Mouse (Mus musculus) CH12.LX (cell line): ENCODE results near the gene Tpm1. TPM values are rescaled to one million over a fixed set of nuclear protein-coding genes. Genes with fewer than 3 reads are reported as not detected.

Source experiments
- DNase-seq: peaks from one replicate; pipeline ENCODE4 v3.0.0-alpha.2; 2013; ENCODE audit errors: extremely low read depth
- H3K27ac ChIP-seq: 2 replicates; pipeline ENCODE4 v1.5.1; 2012; ENCODE audit warnings: low read depth, mild to moderate bottlenecking, control low read depth, moderate library complexity; ENCODE audit not compliant: insufficient read depth
- H3K27me3 ChIP-seq: replicated peaks from 2 replicates; pipeline ENCODE3; 2012; ENCODE audit warnings: inconsistent platforms
- H3K36me3 ChIP-seq, 2 experiments: replicated peaks in 1 of 2; 2 replicates each; pipeline versions ENCODE3 to v1.6.1; 2012; ENCODE audit warnings: inconsistent platforms in 1 of 2, low read length in 1 of 2, mild to moderate bottlenecking in 1 of 2, mixed read lengths in 1 of 2, moderate library complexity in 1 of 2; ENCODE audit not compliant: control insufficient read depth in 1 of 2, insufficient read depth in 1 of 2
- H3K4me1 ChIP-seq, 2 experiments: 2 replicates each; pipeline ENCODE4 v1.6.1; 2012; ENCODE audit warnings: inconsistent platforms in 1 of 2, moderate library complexity in 1 of 2; ENCODE audit not compliant: insufficient read depth in 2 of 2, control insufficient read depth in 1 of 2
- H3K4me2 ChIP-seq: 2 replicates; pipeline ENCODE4 v1.6.1; 2012; ENCODE audit warnings: low read depth, mild to moderate bottlenecking, control low read depth; ENCODE audit not compliant: poor library complexity, insufficient read depth, severe bottlenecking
- H3K4me3 ChIP-seq, 3 experiments: fragments of 150-350 bp in 1 of 3; sonication (generic) in 1 of 3; replicated peaks in 1 of 3; 2 replicates each; pipeline versions ENCODE3 to v1.5.1; 2011 to 2012; ENCODE audit warnings: low read depth in 2 of 3, low read length in 2 of 3, mild to moderate bottlenecking in 2 of 3, moderate library complexity in 2 of 3, control low read depth in 1 of 3, improper control_type of control experiment in 1 of 3, inconsistent platforms in 1 of 3, mixed read lengths in 1 of 3; ENCODE audit not compliant: poor library complexity in 1 of 3
- H3K79me2 ChIP-seq: replicated peaks from 2 replicates; pipeline ENCODE4 v1.6.1; 2012; ENCODE audit warnings: mild to moderate bottlenecking, moderate library complexity; ENCODE audit not compliant: control insufficient read depth, poor library complexity, insufficient read depth, severe bottlenecking; ENCODE audit errors: extremely low read depth
- H3K9ac ChIP-seq: 2 replicates; pipeline ENCODE4 v1.6.1; 2012; ENCODE audit warnings: low read depth, mild to moderate bottlenecking, control low read depth, moderate library complexity; ENCODE audit not compliant: insufficient read depth
- H3K9me3 ChIP-seq: replicated peaks from 2 replicates; pipeline ENCODE3; 2012; ENCODE audit warnings: low read length, inconsistent platforms, mixed read lengths
- JUN ChIP-seq: IDR thresholded peaks from 2 replicates; pipeline ENCODE4 v1.6.1; 2011; ENCODE audit warnings: low read depth, mild to moderate bottlenecking, low read length, improper control_type of control experiment, moderate library complexity; ENCODE audit not compliant: insufficient read depth
- MAFK ChIP-seq: IDR thresholded peaks from 2 replicates; pipeline ENCODE4 v1.6.1; 2011; ENCODE audit warnings: low read length, improper control_type of control experiment; ENCODE audit not compliant: insufficient replicate concordance
- MAX ChIP-seq: IDR thresholded peaks from 2 replicates; pipeline ENCODE4 v1.6.1; 2011; ENCODE audit warnings: low read length, improper control_type of control experiment
- MAZ ChIP-seq: IDR thresholded peaks from 2 replicates; pipeline ENCODE4 v1.6.1; 2012; ENCODE audit warnings: low read depth, mild to moderate bottlenecking, inconsistent platforms, low read length, improper control_type of control experiment, moderate library complexity
- MEF2A ChIP-seq: IDR thresholded peaks from 2 replicates; pipeline ENCODE4 v1.6.1; 2014; ENCODE audit warnings: low read depth, mild to moderate bottlenecking, inconsistent platforms, low read length, improper control_type of control experiment, borderline replicate concordance
- MYC ChIP-seq: IDR thresholded peaks from 2 replicates; pipeline ENCODE4 v1.6.1; 2011; ENCODE audit warnings: low read depth, mild to moderate bottlenecking, improper control_type of control experiment, low read length
- NELFE ChIP-seq: IDR thresholded peaks from 2 replicates; pipeline ENCODE4 v1.6.1; 2011; ENCODE audit warnings: low read depth, low read length, improper control_type of control experiment
- PAX5 ChIP-seq: IDR thresholded peaks from 2 replicates; pipeline ENCODE4 v1.6.1; 2012; ENCODE audit warnings: low read length, inconsistent platforms, mixed read lengths
- ZMIZ1 ChIP-seq: IDR thresholded peaks from 2 replicates; pipeline ENCODE4 v1.6.1; 2012; ENCODE audit warnings: low read depth, mild to moderate bottlenecking, inconsistent platforms, low read length, improper control_type of control experiment
- dilution Hi-C: fragments of 300-500 bp; cut with MboI; formaldehyde crosslinking; loops from 2 replicates; pipeline ENCODE4 v1.14.3; 2020; ENCODE audit warnings: low sequenced_read_pairs; ENCODE audit not compliant: extremely low pct_unique_long_range_greater_than_20kb, extremely low pct_ligation_motif_present
- in situ Hi-C: fragments of 300-500 bp; cut with MboI; formaldehyde crosslinking; loops from 3 replicates; pipeline ENCODE4 v1.14.3; 2019; ENCODE audit warnings: low sequenced_read_pairs, low pct_ligation_motif_present, low pct_unique_long_range_greater_than_20kb, mixed read lengths
- polyA plus RNA-seq: library from polyadenylated mRNA; unstranded; fragments of >175 nt; gene quantifications from 2 replicates; pipeline ENCODE4 v1.2.1, GENCODE M21; 2012; ENCODE audit warnings: low read depth; ENCODE audit not compliant: insufficient read length
- total RNA-seq, 2 experiments: library from RNA; depleted of rRNA; stranded (reverse); fragments of 300-350 nt in 1 of 2; fragments of >200 nt in 1 of 2; gene quantifications; 2 replicates each; pipeline ENCODE4 v1.2.3; 2012 to 2014

The Tpm1 gene
- total and polyA plus RNA-seq, 3 experiments: 34.6 to 178 (median 63.1) TPM

DNA sequence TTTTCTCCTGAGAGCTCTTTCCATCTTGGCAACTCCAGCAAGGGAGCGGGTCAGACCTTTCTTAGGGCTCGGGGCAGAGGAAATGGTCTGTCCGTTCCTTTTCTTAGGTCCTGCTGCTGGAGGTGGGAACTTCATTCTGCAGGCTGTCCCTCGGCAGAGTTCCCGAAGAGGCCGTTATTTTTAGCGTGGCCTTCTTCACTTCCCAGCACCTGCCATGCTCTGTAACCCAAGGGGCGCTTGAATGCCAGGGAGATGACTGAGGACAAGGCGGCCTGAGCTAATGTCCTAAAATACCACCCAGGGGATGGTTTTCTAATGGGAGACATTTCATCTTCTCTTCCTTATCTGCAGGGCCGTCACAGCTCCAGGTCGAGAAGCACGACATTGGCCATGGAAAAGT lies 10.5 kb upstream of the Tpm1 start:
- Histone ChIP-seq H3K9ac (no peak overlapping the region), H3K9me3 (no peaks in the 10 kb centered on the region), H3K79me2 (no peaks in the 10 kb centered on the region), H3K4me3 (no peak overlapping the region), H3K36me3 (no peaks in the 10 kb centered on the region), H3K27ac (no peak overlapping the region), H3K27me3 (no peaks in the 10 kb centered on the region), H3K4me1 (no peaks in the 10 kb centered on the region), H3K4me2 (no peak overlapping the region)
- DNase-seq: no peak
- dilution Hi-C loops: no loop called here
- in situ Hi-C loops: no loop called here
- TF ChIP-seq MEF2A: no peak
- no peak for TF ChIP-seq JUN
- no peak for TF ChIP-seq ZMIZ1
- TF ChIP-seq PAX5: no peak
- no peak for TF ChIP-seq MAX
- TF ChIP-seq MYC: no peak
- no peak for TF ChIP-seq MAZ
- TF ChIP-seq, all 38 proteins: peak for 0

DNA sequence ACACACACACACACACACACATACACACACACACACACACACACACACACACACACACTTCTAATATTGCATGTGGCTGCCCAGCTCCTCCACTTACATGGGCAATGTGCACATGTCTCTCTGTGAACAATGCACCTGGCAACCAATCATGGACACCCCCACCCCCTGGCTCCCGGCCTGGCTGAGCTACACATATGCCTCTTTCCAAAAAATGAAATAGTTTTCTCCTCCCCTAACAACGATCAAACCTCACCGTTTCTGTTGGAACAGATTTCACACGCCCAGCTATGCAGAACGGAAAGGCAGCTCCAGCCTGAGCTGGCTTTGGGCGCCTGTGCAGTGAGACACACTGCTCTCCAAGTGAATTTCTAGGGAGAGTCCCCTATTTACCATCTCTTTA lies 9.2 kb upstream of the Tpm1 start:
- in situ Hi-C loops (no loop called here), dilution Hi-C loops (no loop called here)
- Histone ChIP-seq H3K9me3 (no peaks in the 10 kb centered on the region), H3K79me2 (no peaks in the 10 kb centered on the region), H3K4me2 (no peak overlapping the region), H3K27me3 (no peaks in the 10 kb centered on the region), H3K27ac (no peak overlapping the region), H3K9ac (no peak overlapping the region), H3K4me3 (no peak overlapping the region), H3K36me3 (no peaks in the 10 kb centered on the region), H3K4me1 (no peaks in the 10 kb centered on the region)
- no peak for DNase-seq
- TF ChIP-seq MAFK: no peak

DNA sequence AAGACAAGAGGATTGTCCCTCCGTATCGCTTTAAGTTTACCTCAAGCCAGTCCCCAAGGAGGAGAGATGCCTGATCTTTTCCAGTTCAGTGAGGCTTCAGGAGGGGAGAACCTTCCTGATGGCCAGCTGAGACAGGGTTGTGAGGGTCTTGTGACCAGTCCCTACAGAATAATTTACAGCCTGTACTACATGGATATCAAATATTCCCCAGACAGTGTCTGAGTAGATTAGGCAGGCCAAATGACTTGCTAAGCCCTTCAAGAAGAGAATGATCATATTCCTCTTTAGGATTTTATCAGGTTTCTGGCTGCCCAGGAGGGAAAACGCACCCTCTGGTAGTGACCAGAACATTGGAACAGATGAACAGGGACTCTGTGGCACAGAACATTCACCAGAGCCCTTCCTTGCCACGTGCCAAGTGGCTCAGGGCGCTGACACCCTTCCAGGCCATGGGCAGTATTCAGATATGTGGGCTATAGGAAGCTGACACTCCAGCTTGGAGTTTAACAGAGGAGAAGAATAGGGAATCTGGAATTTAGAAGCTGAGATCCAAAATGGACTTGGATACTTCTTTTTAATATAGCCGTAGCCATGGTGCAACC lies 1.6 kb upstream of the Tpm1 start:
- Histone ChIP-seq H3K27ac (no peak overlapping the region), H3K27me3 (no peaks in the 10 kb centered on the region), H3K4me1 (peaks cover 1 to 8% of the 10 kb centered on the region in 2 experiments; a peak in 3 of 4 replicates), H3K4me3 (no peak overlapping the region), H3K36me3 (no peaks in the 10 kb centered on the region), H3K9me3 (no peaks in the 10 kb centered on the region), H3K4me2 (no peak overlapping the region), H3K9ac (no peak overlapping the region), H3K79me2 (no peaks in the 10 kb centered on the region)
- TF ChIP-seq NELFE: no peak
- no peak for TF ChIP-seq ZMIZ1
- no peak for TF ChIP-seq MAZ
- DNase-seq: no peak
- in situ Hi-C loops (no loop called here), dilution Hi-C loops (no loop called here)
